Mouse (Mus musculus): ENCODE results near the gene Dennd2c.
"Not testable (repeated sequence)": the region's sequence is repeated elsewhere in the genome, so short reads cannot be mapped to it uniquely, and the experiment has no call there.

Gene Dennd2c

DNA sequence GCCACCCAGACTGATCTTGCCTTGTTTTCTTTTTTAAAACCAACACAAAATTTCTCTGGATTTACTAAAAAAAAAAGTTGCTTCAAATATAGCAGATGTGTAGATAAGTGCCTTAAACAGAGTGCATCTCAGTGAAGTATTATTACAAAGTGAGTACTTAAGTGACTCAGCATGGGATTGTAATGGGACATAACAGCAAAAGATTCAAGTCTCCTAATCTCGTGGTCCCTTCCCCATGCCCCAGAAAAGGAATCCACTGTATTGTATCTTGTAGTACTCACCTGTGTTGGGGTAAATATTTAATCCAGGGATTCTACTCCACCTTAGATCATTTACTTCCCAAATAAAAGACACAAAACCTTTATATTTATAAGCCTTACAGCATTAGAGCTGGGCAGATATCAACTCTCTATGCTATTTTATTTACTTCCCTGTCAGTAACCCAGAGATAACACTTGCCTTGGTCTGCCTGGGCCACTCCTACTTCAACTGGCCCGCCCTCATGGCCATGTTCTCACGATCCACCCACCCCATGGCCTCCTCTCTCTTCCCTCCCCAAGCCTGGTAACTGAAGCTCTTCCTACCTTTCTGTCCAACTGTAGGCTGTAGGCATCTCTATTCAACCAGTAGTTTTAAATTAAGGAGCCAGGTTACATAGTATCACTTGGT lies 57.0 kb downstream of the Dennd2c start:
- no peak for DNase-seq (ENCODE audit: low read depth, low spot score)

DNA sequence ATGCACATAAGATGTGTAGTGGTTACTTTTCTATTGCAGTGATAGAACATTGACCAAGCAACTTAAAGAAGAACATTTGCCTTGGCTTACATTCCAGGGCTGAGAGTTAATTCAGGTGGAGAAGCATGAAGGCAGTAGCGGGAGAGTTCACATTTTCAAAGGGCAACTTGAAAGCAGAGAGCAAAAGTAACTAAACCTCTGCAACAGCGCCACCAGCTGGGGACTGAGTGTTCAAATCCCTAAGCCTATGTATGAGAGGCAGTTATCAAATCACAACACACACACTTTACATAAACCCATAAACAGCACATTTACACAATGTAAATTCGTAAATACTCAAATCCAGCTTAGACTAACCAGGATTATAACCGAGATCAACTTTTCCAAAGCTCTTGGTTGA lies 67.4 kb downstream of the Dennd2c start:
- DNase-seq (ENCODE audit: low read depth, low spot score) = peak; percentile 86

DNA sequence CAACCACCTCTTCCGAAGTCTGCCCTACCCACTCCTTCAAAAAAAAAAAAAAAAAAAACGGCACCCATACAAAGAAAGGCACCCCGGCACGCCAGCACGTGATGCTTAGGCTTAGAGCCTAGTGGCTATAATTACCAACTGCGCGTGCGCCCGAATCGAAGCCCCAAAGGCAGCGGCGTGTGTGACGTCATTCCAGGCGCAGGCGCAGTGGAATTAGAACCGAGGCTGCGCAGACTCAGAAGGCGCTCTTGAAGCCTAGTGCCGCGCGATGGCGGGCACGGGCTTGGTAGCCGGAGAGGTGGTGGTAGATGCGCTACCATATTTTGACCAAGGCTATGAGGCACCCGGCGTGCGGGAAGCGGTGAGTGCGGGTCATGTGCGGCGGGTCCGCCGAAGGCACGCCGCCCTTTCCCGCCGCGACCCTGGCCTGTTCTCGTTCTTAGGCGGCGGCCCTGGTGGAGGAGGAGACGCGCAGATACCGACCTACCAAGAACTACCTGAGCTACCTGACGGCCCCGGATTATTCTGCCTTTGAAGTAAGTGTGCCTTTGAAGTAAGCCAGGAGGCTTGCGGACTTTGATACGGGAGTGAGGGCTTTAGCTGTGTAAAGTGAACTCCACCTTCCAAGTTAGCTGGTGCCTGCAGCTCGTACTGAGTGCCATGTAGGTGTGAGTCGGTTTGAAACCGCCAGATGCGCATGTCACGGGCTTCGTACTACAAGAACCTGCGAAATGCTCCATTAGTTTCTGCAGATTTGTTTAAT lies 69.3 kb downstream of the Dennd2c start, which contains the start of gene Bcas2:
Bcas2 (plus strand) TSS at position 151 of the 763 bp plus-strand sequence.
- DNase-seq (ENCODE audit: low read depth, low spot score) = peak; percentile 98

DNA sequence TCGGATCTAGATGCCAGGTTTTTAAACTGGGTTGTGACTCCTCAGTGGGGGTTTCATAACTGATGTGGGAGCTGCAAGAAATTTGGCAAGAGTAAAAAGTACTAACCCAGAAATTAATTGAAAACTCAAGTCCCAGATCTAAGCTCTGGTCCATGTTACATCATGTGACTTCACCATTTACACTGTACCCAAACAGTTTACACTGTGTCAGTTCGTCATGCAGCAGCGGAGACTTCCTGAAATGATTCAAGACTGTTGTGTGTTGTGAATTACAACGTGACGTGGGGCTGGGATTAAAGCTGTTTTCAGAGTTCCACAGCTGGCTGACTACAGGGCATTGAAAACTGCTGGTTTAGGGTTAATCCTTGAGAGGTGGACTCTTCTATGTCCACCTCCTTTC lies 70.2 kb downstream of the Dennd2c start:
- no peak for DNase-seq (ENCODE audit: low read depth, low spot score)

DNA sequence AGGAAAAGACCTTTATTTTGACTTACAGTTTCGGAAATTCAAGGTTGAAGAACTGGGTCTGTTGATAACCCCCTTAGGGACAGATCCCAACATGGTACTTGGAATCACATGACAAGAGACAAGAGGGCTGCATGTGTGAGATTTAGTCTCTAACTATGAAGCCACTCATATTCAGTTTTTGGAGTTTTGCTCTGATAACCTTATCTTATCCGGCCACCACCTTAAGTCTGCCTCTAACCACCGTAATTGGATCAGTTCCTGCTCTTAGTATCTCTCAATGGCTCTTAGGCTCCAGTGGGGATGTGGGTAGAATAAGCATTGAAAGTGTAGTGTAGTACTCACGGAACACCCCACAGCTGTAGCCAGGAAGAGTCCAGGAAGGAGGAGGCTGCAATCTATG lies 74.3 kb downstream of the Dennd2c start:
- no peak for DNase-seq (ENCODE audit: low read depth, low spot score)

DNA sequence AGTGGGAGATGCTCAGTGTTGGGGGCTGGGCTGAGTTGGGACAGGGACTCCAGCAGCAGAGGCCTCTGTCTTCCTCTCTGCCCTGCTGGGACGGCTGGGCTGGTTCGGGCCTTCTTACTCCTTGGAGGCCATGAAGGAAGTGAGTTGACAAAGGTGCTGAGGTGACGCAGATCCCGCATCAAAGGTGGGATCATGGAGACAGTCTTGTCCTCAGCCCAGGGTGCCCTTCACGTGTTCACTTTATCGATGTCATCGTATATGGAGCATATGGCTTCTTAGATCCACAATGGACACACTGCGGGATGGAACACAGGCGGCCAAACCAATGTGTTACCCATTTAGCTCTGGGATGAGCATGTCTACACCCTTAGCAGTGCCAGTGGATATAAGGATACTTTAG lies 77.1 kb downstream of the Dennd2c start:
- no peak for DNase-seq (ENCODE audit: low read depth, low spot score)

DNA sequence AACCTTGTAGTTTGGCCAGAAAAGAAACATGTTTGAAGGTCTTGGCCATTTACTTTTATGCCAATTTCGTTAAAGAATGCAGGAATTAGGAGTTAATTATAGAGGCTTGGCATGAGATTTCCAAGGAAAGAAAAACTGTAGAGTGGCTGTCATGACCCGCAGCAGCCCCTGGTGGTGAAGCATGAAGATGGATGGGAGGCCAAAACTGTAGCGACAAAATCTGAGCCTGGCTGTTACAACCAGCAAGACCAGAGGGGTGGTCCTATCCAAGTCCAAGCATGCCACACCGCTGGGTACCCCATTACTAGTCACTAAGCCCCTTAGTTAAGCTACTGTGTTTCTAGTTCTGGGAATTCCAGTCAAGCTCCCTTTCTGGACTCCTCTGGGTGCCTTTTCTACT lies 78.8 kb downstream of the Dennd2c start:
- DNase-seq (ENCODE audit: low read depth, low spot score) = no peak

DNA sequence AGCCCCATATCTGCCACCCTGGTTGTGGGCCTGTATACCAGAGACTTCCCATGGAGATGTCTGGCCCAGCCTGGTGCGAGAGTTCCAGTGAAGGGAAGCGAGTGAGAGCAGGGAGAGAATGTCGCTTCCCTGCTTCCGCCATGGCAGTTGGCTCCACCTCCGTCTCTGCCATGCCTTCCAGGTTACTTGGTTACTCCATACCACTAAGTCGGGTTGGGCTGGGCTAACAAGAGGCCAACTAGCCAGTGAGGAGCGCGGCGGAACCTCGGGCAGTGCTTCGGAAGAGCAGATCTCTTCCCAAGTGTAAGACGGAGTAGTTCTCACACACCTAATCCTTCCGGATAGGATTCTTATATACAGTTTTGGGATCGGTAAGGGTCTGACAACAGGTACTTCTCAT lies 80.4 kb downstream of the Dennd2c start:
- no peak for DNase-seq (ENCODE audit: low read depth, low spot score)

DNA sequence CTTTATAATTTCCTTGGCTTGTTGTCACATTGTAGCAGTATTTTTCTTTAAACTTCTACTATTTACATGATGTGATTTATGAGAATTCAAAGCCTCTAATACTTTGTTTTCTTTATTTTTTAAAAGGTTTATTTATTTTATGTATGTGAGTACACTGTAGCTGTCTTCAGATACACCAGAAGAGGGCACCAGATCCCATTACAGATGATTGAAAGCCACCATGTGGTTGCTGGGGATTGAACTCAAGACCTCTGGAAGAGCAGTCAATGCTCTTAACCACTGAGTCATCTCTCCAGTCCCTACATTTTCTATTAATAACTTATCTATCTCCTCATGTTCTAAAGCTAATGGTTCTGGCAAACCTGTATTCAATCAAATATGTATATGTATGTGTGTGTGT lies 82.1 kb downstream of the Dennd2c start:
- peak; percentile 29 for DNase-seq (ENCODE audit: low read depth, low spot score)

DNA sequence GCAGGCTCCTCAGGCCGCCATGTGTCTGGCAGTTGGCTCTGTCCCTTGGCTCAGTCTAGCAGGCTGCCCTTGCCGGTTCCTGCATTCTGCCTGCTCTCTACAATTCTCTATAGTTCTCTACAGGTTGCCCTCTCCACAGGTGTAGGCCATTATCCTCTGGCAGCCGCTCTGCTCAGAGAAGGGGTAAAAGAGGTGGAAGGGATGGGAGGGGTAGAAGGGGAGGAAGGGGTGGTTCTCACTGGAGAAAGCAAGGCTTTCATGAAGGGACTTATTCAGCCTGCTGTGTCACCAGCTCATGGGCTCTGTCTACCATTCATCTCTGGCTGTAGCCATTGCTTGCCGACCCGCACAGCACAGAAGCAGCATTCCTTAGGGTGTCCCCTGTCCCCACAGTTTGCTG lies 86.0 kb downstream of the Dennd2c start:
- no peak for DNase-seq (ENCODE audit: low read depth, low spot score)

DNA sequence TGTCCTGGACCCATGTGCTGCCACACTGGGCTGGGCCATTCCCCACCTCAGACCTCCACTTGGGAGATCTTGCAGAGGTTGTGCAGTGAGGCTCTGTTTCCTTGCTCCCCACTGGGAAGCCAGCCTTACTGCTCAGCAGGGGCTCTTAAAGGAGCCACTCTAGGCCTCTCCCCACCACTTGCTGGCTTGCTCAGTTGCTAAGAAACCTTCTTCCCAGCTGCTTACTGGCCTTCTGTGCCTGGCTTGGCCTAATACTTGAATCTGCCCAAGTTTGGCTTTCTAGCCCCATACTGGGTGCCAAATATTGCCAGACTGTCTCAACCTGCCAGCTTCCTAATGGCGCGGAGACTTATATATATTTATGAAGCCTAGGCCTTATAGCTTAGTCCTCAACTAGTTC lies 86.5 kb downstream of the Dennd2c start:
- no peak for DNase-seq (ENCODE audit: low read depth, low spot score)

DNA sequence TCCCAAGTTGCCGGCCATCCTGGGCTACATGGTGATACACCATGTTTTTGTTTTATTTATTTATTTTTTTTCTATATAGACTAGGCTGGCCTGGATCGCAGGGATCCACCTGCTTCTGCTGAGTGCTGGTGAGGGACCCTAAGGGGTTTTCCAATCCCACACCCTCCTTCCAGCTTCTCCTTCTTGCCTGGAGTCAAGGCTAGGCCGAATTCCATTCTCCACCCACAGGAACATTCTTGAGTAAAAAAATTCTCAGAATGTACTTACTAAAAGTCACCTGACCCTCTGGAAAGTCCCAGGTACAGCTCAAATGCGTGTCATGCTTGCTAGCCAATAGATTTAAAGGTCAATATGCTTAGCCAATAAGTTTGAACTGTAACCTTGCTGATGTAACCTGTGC lies 89.8 kb downstream of the Dennd2c start:
- no peak for DNase-seq (ENCODE audit: low read depth, low spot score)

DNA sequence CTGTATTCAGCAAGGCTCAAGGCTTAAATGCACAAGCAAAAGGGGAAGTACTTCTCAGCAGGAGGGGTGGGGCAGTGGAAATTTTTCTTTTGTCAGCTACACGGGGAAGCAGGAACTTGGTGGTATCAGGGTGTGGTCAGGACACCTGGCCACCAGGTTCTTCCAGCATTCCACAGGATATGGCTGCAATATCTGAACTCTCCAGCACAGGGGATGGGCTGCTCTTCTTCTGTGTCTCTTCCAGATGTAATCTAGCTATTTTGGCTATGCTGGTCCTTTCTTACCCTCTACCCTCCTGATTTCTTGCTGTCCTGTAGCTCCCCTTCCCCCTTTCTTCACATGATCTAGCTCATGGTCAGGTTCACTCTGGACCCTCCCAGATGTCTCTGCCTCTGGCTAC lies 90.8 kb downstream of the Dennd2c start:
- DNase-seq (ENCODE audit: low read depth, low spot score) = peak; percentile 52

DNA sequence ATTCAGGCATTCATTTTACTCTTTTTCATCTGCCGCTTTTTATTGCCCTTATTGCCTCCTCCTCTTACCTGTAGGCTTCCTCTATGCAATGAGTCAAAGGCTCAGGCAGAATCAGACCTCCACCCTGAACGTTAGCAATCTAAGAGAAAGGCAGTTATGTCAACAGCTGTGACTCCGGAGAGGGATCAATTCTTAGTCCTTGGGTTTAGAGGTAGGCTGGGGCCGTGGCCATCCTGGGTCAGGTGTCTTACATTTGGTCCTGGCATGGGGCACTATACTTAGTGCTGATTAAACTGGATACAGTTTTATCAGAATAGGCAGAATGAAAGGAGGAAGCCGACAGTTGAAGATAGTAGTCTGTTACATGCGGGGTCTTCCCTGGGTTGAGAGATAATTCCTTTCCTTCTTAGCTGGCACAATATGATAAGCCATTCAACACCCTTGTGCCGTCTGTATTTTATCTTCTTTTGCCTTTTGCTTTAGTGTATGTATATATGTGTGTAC lies 94.0 kb downstream of the Dennd2c start:
- no peak for DNase-seq (ENCODE audit: low read depth, low spot score)

DNA sequence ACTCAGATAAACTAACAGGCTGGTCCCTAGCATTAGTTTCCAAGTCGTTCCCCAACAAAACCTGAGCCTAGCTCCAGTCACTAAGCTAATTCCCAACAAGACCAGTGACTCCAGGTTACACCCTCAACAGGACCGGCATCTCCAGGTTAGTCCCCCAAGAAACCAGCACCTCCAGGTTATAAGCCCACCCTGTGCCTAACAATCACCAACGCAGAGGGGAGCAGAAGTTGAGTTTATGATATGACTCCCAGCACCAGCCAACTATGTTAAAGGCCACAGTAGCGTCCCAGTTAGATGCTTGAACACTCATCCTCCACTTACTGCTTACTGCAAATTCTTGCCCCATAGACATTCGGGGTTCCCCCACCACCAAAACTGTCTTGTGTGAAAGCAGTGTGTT lies 97.0 kb downstream of the Dennd2c start:
- no peak for DNase-seq (ENCODE audit: low read depth, low spot score)

DNA sequence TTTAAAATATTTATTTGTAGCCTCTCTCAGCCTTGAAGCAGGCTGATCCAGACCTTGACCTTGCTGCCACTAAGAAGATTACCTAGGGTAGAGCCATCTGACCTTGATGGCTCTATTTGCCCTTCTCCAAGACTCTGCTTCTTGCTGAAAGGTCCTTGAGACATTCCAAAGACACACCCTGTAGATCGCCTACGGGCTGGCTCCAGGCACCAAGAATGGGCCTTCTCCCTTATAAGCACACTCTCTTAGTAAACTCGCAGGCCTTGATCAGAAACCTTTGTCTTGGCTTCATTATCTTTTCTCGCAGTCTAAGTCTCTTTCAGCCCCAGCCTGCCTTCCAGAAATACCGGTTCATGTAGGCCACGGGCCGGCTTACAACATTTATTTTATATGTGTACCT lies 98.7 kb downstream of the Dennd2c start:
- DNase-seq (ENCODE audit: low read depth, low spot score) = not testable (repeated sequence)

DNA sequence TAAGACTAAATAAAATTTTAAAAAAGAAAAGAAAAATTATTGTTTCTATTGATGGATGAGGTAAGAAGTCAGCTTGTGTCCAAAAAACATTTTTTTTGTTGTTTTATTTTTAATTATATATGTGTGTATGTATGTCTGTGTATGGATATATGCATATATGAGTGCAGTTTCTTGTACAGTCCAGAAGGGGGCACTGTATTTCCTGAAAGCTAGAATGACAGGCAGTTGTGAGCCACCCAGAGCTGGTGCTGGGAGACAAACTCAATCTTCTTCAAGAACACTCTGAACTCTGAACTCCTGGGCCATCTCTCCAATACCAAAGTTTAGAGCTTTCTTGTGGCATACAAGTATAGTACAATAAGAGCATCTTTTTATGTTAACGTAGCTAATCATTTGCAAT lies 101.2 kb downstream of the Dennd2c start:
- no peak for DNase-seq (ENCODE audit: low read depth, low spot score)

DNA sequence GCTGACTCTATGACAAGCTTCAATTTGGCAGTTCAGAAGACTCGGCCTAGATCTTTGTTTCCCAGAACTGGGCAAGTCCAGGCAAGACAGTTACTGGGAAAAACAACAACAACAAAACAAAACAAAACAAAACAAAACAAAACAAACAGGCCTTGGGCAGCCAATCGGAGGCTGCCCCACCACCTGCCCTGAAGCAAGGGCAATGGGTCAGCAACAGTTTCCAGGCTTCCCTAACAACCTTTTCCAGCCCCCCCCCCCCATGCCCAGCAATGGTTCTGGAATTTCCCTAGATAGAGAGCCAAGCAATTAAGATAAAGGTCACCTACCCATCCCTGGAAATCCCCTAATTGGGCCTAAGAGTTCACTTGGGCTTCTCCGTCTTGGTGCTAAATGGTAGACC lies 102.0 kb downstream of the Dennd2c start:
- DNase-seq (ENCODE audit: low read depth, low spot score) = no peak

DNA sequence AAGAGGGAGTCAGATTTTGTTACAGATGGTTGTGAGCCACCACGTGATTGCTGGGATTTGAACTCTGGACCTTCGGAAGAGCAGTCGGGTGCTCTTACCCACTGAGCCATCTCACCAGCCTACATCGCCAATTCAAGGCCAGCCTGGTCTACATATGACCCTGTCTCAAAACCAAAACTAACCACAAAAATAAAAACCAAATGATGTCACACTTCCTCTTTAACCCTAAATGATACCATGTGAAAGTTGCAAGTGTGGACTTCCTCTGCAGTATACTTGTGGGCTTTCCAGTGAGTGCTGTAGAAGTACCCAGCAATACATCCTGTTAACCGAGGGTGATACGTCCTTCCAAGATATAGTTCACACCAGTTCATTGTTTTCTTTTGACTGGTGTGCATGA lies 104.0 kb downstream of the Dennd2c start:
- peak; percentile 85 for DNase-seq (ENCODE audit: low read depth, low spot score)

DNA sequence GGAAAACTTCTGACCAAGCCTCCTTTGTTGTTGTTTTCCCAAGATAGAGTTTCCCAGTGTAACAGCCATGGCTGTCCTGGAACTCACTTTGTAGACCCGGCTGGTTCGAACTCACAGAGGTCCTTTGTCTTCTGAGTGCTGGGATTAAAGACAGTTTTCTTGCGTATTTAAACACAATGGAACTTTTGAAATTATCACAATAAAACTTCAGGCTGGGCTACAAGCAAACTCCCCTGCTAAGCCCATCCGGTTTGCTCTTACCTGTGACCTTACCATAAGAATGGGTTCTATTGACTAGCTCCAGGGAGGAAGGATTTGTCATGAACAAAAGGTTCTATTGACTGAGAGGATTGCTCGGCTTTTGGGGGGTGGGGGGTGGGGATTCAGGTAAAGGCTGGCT lies 105.3 kb downstream of the Dennd2c start:
- no peak for DNase-seq (ENCODE audit: low read depth, low spot score)

DNA sequence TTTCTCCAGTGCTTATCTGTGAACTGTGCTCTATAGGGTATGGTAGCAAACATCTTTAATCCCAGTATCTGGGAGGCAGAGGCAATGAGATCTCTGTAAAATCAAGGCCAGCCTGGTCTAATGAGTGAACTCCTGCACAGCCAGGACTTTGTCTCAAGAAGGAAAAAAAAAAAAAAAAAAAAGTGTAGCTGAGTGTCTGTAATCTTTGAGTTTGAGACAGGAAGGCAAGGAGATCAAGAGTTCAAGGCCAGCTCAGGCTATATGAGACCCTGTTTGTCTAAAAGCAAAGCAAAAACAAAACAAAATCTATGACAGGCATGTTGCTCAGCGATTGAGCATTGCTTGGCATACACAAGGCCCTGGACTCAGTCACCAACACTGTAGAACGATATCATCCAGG lies 105.8 kb downstream of the Dennd2c start:
- DNase-seq (ENCODE audit: low read depth, low spot score) = no peak

DNA sequence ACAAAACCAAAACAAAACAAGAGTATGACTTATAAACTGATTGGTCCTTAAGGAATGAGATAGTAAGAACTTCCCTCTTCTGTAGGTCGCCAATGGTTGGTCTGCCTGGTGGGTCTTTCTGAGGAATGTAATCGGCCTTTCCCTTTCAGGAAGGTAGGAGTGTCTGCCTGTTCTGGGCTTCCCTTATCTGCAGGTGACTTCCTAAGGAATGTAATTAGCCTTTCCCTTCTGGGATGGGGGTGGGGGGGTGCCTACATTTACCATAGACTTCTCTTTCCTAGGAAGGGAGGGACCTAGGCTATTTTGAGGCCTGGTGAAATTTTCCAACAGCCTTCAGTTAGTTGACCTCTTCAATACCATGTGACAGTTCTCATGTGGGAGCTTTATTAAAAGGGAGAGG lies 108.7 kb downstream of the Dennd2c start:
- no peak for DNase-seq (ENCODE audit: low read depth, low spot score)

DNA sequence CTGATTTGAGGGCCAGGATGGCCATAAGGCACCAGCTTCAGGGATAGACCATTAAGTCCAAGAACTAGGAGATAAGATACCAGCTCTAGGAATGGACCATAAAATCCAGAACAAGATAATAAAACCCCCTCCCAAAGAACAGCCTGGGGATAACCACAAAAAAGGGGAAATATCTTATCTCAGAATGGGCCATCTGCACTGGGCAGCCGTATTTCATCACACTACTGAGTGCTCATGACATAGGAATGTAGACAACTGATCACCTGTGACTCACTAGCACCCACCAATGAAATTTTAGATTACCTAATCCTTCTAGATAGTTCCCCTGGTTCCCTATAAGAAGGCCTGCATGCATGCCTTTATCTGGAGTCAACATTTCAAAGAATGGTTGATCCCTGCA lies 109.7 kb downstream of the Dennd2c start:
- no peak for DNase-seq (ENCODE audit: low read depth, low spot score)

Data from A20 (cell line).